Mouse (Mus musculus) cortical plate, adult 2 months (tissue): ENCODE results near the gene Izumo2.

ENCODE experiments used
- CTCF ChIP-seq: fragments of 200-500 bp; IDR thresholded peaks from 2 replicates; pipeline ENCODE4 v1.5.1; 2011; ENCODE audit warnings: mild to moderate bottlenecking, control low read depth, low read length; ENCODE audit not compliant: insufficient read depth; ENCODE audit errors: extremely low read depth
- POLR2A ChIP-seq: fragments of 200-500 bp; IDR thresholded peaks from 2 replicates; pipeline ENCODE4 v1.6.1; 2011; ENCODE audit warnings: mild to moderate bottlenecking, low read length, control low read depth; ENCODE audit not compliant: insufficient read depth; ENCODE audit errors: extremely low read depth

- TF ChIP-seq POLR2A: no peak
- no peak for TF ChIP-seq CTCF
These were observed 19.7 kb upstream of the Izumo2 start for GRCm38 (mm10) chr7:44688890-44689289.
